Mouse (Mus musculus): ENCODE data around the gene Srrm3. TPM values are rescaled to one million over a fixed set of nuclear protein-coding genes. Genes with fewer than 3 reads are reported as not detected.

Srrm3 gene
- polyA plus RNA-seq, 3 experiments from 2014 or later = not detected

DNA sequence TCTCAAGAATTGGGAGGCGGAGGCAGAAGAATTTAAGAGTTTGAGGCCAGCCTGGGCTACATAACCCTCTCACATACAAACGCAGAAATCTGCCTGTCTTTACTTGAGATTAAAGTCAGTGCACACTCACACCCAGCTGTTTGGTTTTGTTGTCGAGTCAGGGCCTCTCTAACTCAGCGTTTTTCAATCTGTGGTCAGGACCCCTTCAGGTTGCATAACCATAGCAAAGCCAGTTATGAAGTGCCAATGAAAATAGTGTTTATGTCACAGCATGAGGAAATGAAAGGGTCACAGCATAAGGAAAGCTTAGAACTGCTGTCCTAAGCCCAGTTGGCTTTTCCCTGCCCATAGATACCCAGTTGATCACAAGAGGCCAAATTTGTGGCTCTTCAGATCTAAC lies 100.2 kb downstream of the Srrm3 start:
- ATAC-seq = no peak

DNA sequence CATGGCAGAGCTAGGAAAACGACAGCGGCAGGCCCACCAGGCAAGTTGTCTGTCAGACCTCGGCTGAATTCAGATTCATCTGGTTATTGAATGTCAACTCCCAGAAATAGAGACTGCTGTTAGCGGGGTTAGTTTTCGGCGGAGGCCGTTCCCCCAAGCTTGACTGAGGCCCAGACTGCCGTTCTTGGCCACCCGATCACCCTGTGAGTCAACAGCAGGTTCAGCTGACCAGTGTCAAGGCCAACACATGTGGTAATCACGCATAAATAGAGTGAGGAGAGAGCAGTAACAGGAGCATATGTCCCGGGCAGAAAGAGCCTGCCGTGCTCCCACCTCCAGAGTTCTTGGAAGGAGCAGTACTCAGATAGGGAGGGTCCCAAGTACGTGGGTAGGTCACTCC lies 100.6 kb downstream of the Srrm3 start:
- ATAC-seq = no peak

DNA sequence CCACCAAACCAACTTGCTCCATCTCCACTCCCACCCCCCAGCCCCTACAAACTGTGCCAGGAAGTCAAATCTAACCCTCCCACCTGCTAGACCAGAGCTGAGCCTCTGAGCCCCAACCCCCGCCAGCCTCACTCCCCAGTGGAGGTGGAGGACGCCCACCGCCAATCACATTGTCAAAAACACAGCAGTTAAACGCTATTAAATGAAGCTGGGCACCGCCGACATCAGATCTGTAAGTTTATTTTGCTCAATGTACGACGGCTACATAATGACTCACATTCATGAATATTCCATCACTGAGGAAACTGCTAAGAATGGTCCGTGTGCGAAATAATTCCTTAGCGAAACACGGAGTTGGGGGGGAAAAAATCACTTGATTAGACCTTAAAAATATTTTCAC lies 101.5 kb downstream of the Srrm3 start:
- no peak for ATAC-seq

DNA sequence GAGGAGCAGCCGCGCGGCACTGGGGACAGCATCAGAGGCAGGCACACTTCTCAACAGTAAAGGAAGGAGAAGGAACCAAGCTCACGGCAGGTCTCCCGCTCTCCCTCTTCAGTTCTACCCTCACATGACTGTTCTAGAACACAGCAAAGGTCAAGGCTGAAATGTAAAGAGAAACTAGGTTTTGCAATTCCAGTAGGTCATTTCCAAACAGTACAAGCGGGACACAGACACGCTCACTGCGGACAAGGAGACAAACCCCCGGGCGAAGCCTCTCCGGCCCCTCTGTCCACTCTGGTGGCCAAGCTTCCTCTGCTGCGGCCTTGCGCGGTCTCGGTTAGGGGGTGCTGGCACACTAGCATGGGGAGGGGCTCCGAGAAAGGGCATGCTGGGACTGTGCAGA lies 102.3 kb downstream of the Srrm3 start:
- no peak for ATAC-seq

DNA sequence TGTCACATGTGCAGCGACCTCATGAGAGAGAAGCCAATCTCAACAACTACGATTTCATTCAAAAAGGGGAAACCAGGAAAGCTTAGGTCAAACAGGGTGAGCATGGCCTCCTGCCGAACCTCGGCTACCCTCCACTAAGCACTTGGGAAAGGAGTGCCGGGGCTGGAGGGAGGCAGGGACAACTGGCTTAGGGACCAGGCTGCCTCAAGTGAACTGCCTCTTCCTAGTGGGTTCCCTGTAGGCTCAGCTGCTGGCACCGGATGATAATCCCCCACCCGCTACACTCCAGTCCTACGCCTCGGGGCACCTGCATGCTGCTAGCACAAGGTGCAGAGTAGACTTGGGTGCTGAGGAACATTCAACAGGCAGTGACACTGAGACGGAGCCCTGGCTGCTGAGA lies 103.0 kb downstream of the Srrm3 start:
- no peak for ATAC-seq

DNA sequence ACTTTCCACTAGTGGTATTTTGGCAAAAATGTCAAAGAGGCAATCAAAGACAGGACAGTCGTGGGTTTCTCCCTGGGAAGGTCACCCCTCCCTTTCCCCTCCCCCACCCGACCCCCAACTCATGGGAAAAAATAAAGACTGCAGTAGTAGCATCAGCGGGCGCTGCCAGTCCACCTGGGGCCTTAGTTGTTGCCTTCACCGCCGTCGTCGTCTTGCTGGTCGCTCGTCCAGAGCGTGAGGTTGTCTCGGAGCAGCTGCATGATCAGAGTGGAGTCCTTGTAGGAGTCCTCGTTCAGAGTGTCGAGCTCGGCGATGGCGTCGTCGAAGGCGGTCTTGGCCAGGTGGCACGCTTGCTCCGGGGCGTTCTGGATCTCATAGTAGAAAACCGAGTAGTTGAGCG lies 104.1 kb downstream of the Srrm3 start:
- no peak for ATAC-seq

DNA sequence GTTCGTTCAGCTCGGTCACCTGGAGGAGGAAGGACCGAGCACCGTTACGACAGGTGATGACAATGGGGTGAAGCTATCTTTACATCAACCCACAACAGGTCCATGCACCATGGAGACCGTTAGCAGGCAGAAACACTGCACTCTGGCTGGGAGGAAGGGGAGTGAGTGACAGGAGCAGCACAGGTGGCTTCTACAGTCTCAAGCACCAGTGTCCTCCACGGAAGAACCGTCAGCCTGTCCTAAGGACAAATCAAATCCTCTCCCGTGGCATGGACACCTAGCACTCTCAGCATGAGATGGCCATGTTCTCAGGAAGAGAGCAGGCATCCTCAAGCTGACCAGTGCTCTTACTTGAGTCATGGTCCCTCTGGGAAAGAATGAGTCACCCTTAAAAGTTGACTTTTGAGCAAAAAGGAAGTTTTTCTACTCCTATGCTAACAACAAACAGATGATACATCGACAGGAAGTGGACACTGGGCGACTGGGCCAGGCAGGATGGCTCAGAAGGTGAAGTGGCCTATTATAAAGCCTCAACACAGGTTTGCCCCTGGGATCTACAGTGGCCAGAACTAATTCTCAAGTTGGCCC lies 105.0 kb downstream of the Srrm3 start:
- ATAC-seq = no peak

DNA sequence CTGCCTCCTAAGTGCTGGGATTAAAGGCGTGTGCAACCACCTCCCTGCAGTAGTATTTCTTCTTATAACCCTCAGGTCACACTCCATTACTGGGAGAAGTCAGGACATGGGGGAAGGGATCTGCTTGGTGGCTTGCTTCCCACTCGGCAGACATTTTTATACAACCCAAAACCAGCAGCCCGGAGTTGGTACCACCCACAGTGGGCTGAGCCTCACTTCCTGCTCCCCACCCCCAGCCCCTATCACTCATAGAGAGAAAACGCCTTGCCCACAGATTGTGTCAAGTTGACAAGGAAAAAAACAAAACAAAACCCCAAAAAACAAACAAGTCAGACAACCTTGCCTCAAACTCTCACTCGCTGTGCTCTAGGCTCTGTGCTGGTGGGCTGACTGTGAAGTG lies 106.5 kb downstream of the Srrm3 start:
- peak; percentile 92 for ATAC-seq

DNA sequence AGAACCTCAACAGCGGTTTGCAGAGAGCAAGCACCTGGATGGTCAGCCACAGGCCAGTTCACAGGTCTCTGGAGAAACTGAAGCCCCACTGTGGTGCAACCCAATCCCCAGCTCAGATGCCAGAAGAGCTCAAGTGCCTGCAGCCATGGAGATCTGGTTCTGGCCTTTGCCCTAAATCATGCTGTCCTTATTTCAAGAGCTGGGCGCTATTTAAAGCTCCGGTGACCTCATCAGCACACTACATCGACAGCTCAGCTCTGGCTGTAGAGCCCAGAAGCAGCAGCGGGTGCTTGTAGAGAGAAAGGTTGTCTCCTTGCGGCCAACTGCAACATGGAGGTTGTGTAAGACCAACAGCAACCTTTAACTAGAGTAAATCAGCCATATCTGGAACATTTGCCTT lies 107.5 kb downstream of the Srrm3 start:
- no peak for ATAC-seq

DNA sequence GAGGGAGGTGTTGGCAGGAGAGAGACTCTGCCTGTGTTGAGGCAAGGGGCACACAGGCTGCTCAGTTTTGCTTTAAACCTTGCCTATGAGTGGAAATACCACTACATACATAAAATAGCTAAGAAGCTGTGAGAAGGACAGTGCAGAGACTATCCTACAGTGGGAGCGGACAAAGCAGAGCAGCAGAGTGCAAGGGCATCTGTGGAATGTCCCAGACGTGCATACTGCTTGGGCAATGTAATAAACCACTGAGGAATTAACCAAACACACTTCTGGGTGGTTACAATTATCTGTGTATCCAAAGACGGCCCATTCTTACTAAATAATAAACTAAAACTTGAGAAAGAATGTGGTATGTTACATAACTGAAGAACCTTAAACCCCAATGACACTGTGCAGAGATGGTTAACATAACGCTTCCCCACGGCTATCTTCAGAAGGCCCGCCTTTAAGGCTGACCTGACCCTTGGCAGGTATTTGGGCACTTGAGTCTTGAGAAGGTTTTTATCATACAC lies 109.4 kb downstream of the Srrm3 start:
- no peak for ATAC-seq

DNA sequence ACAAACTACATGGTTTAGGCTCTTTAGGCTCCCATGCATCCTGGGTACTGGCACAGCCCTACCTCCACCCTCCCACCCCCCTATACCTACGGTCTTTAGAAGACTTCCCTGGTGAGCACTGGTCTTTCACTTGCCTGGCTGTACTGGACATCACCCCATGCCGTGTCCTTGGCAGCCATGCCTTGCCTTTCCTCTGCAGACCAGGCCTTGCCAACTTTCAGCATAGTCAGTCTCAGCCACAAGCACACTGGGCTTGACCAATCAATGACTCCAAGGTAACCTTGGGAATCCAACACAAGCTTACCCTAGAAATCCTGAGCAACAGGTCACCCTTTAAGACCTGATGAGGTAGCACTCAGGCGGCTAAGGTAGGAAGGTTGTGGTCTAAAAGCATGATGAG lies 109.9 kb downstream of the Srrm3 start:
- ATAC-seq = no peak

DNA sequence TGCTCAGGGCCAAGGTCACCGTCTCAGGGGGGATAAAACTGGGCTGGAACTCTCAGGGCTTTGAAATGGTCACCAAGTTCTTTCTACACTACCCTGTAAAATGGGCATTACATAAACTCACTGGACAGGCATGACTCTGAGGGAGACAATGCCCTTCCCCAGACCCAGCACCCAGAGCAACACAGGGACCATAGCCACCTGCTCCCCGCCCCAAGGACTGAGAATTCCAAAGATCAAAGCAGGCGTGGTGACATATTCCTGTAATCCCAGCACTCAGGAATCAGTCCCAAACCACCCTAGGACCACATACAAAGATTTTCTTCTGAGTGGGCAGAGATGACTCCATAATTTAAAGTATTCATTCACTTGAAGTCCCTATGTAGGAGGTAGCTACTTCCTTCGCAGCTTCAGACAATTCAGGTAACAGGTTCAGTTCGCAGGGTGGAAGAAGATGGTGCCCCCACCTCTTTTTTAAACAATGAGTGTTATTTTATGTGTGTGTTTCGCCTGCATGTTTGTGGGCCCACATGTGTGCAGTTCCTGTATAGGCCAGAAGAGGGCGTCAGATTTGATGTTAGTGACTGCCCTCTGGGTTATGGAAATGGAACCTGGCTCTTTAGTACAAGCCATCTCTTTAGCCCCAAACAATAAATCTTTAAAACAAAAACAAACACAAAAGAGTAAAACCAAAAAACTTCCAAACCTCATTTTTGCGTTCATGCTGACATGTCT lies 110.8 kb downstream of the Srrm3 start:
- ATAC-seq = no peak

DNA sequence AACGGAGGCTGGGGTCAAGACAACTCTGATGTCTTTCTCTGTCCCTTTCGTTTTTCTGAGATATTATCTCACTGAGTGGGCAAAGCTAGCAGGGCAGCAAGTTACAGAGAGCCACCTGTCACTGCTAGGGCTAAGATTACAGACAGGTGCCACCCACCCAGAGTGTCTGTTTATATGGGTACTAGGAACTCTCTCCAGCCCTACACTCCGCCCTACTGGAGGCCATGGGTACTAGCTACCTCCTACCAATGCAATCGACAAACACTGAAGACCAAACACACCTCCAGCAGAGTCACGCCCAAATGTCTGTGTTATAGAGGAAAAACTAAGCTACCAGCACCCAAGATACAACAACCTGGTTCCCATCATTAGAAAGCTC lies 111.4 kb downstream of the Srrm3 start:
- ATAC-seq = no peak

DNA sequence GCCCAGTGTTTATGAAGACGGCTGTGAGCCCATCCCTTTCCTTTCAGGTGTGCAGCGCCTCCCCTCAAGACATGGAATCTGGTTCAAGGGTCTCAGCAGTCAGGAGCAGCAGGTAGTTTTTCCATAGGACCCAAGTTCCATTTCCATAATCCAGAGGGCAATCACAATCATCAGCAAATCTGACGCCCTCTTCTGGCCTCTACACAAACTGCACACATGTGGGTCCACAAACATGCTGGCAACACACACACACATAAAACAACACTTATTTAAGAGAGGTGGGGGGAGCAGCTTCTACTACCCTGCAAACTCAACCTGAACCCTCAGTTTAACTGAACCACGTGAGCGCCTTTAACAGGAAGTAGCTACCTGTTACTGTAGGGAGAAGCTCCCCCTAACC lies 111.9 kb downstream of the Srrm3 start:
- ATAC-seq = no peak

DNA sequence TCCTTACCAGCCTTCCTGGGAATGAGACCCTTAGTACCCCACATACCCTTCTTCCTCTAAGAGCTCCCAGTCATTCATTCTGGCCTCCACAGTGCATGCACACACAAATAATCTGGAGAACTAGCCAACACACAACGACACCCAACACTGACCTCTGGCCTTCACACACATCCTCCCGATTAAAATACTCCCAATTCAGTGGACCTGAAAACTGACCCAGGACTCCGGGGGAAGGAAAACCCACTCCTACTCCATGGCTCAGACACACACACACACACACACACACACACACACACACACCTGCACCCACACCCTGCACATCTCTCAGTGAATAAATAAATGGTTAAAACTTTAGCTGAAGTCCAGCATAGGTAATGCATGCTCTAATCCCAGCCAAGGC lies 113.2 kb downstream of the Srrm3 start:
- no peak for ATAC-seq

DNA sequence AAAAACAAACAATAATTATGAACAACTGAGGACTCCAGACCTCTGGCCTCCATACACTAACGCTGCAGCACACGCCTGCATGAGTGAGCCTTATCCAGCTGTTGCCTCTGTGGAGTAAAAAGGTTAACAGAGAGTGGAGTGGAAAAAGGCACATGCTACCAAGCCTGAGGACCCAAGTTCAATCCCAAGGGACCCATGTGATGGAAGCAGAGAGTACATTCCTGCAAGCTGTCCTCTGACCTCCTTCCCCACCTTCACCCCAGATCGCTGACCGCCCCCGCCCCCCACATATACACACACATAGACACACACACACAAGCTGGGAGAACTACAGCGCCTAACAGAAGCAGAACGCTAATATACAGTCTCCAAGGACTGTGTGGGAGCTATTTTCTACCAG lies 117.2 kb downstream of the Srrm3 start:
- ATAC-seq = no peak

Other genes starting within 250 kb of the Srrm3 start
- gene Ccl26, start 243.3 kb upstream of the Srrm3 start, polyA plus RNA-seq (2017; shearing (Covaris generic)) = not detected
- gene Ccl24, start 233.8 kb upstream of the Srrm3 start, polyA plus RNA-seq (2017; shearing (Covaris generic)) = not detected
- gene Rhbdd2, start 174.3 kb upstream of the Srrm3 start, polyA plus RNA-seq (2017; shearing (Covaris generic)) = 10 to 100 TPM; 17.8 to 27.3 (median 26.2) TPM
- gene Por, start 136.9 kb upstream of the Srrm3 start, polyA plus RNA-seq (2017; shearing (Covaris generic)) = 10 to 100 TPM; 21.7 to 30.1 (median 25.1) TPM
- 10 to 100 TPM; 31.4 to 58.5 (median 39.4) TPM for gene Tmem120a, start 62.4 kb upstream of the Srrm3 start, polyA plus RNA-seq (2017; shearing (Covaris generic))
- gene Styxl1, start 28.5 kb upstream of the Srrm3 start, polyA plus RNA-seq (2017; shearing (Covaris generic)) = 1 to 10 TPM in 1 of 3 experiments, under 1 TPM in 1, not detected in 1; 0.68 to 2.6 TPM
- gene Mdh2, start 28.4 kb upstream of the Srrm3 start, polyA plus RNA-seq (2017; shearing (Covaris generic)) = 100 to 1,000 TPM; 604 to 659 (median 643) TPM
- under 1 TPM in 1 of 3 experiments, not detected in 2; 0.82 TPM for gene Hspb1, start 81.0 kb downstream of the Srrm3 start, polyA plus RNA-seq (2017; shearing (Covaris generic))
- 10 to 100 TPM; 29.8 to 46.2 (median 37.0) TPM for gene Ywhag, start 127.7 kb downstream of the Srrm3 start, polyA plus RNA-seq (2017; shearing (Covaris generic))
- gene Ssc4d, start 167.6 kb downstream of the Srrm3 start, polyA plus RNA-seq (2017; shearing (Covaris generic)) = 1 to 10 TPM; 1.0 to 2.0 (median 1.4) TPM
- not detected for gene Zp3, start 173.2 kb downstream of the Srrm3 start, polyA plus RNA-seq (2017; shearing (Covaris generic))
- 10 to 100 TPM in 1 of 3 experiments, 1 to 10 TPM in 2; 8.5 to 10.8 (median 9.1) TPM for gene Dtx2, start 187.9 kb downstream of the Srrm3 start, polyA plus RNA-seq (2017; shearing (Covaris generic))
- under 1 TPM in 1 of 3 experiments, not detected in 2; 0.16 TPM for gene Upk3b, start 231.6 kb downstream of the Srrm3 start, polyA plus RNA-seq (2017; shearing (Covaris generic))
- not detected for gene Upk3bl, start 247.6 kb downstream of the Srrm3 start, polyA plus RNA-seq (2017; shearing (Covaris generic))

Measured in inflammation-experienced regulatory T-cells, adult 6 months (primary cell).